Mouse (Mus musculus): Measurements from ENCODE around the gene Dnaja4. TPM values are rescaled to one million over a fixed set of nuclear protein-coding genes. Genes with fewer than 3 reads are reported as not detected.

Dnaja4 gene
- polyA plus RNA-seq, 1 experiment = not detected

DNA sequence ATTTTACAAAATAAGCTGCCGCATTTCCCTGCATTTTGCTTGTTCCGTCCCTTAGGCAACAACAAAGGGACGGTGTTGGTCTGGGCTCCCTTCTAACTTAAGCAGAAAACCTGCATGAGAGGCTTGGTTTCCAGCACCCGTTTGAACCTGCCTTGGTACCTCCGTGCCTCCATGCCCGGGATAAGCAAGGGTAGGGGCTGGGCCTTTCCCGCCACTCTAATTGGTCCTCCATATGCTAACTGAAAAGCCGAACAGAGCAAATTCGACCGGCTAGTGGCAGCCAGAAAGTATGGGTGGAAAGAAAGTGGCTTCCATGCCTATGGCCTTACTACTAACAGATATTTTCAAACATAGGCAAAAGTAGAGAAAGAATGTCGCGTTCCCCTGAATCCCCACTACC lies 65.4 kb downstream of the Dnaja4 start:
- 38% methylated on average over 12 of the region's 12 CpGs for WGBS

GRCm38 (mm10) chr9:54764561-54765217 lies 66.0 kb downstream of the Dnaja4 start, which contains the start of gene Crabp1:
Crabp1 (plus strand) TSS chr9:54764748.
- peaks cover 16% of the 10 kb centered on the region for H3K4me1 ChIP-seq (ENCODE audit: control insufficient read depth, insufficient read depth, low read length)
- WGBS = 2% methylated on average over 45 of the region's 45 CpGs
- no peak within 1 kb of the TSS for H3K27ac ChIP-seq (ENCODE audit: insufficient read depth, low read depth, low read length)
- H3K4me3 ChIP-seq (ENCODE audit: insufficient read depth, low read depth, low read length) = peak within 1 kb of the TSS; percentile 45
- TF ChIP-seq POLR2A (IDR thresholded peaks at IDR 0.05; ENCODE audit: insufficient read depth, low read depth, low read length) = no peak
- no peak for TF ChIP-seq CTCF (IDR thresholded peaks at IDR 0.05; ENCODE audit: insufficient read depth, low read depth, low read length)

More for the DNA sequence above, 65.4 kb downstream of the Dnaja4 start:
- Histone ChIP-seq H3K27ac (ENCODE audit: insufficient read depth, low read depth, low read length) (no peak overlapping the region), H3K4me3 (ENCODE audit: insufficient read depth, low read depth, low read length) (no peak overlapping the region), H3K4me1 (ENCODE audit: control insufficient read depth, insufficient read depth, low read length) (peaks cover 16% of the 10 kb centered on the region)
- TF ChIP-seq CTCF (IDR thresholded peaks at IDR 0.05; ENCODE audit: insufficient read depth, low read depth, low read length) = no peak

DNA sequence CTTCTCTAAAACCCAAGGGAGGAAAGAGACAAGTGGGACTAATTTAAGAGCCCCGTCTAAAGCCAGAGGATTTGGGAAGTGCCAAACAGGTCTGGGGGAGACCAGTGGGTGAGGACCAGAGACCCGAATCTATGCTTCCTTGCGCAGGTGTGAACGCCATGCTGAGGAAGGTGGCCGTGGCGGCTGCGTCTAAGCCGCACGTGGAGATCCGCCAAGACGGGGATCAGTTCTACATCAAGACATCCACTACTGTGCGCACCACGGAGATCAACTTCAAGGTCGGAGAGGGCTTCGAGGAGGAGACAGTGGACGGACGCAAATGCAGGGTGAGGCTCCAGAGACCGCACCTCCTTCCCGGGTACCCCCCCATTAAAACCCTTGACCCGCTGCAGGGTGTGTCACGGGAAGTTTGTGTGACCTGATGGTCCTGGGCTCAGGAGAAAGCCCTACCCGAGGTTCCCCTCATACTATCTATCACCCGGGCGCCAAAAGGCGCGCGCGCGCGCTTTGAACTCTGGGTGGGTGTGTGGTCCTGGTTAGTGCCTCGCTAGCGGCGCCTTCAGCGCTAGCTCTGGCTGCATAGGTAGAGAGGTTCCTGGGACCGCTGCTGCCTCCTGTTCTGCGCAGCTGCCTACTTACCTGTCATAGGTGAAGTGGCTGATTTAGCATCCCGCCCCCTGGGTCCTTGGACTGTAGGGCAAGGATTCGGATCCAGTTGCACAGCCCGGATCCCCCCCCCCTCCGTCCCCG lies 66.8 kb downstream of the Dnaja4 start:
- WGBS = under 1% methylated on average over 41 of the region's 41 CpGs
- Histone ChIP-seq H3K27ac (ENCODE audit: insufficient read depth, low read depth, low read length) (no peak overlapping the region), H3K4me3 (ENCODE audit: insufficient read depth, low read depth, low read length) (peak overlapping the region; percentile 36), H3K4me1 (ENCODE audit: control insufficient read depth, insufficient read depth, low read length) (peaks cover 20% of the 10 kb centered on the region)
- TF ChIP-seq POLR2A (IDR thresholded peaks at IDR 0.05; ENCODE audit: insufficient read depth, low read depth, low read length) = no peak
- TF ChIP-seq CTCF (IDR thresholded peaks at IDR 0.05; ENCODE audit: insufficient read depth, low read depth, low read length) = no peak

Other genes with a start within 250 kb of the Dnaja4 start
- not detected in 2 replicates for gene Dmxl2, start 197.2 kb upstream of the Dnaja4 start, polyA plus RNA-seq (2012; ENCODE audit: insufficient read depth, insufficient read length, low replicate concordance, missing spikeins)
- not detected in 2 replicates for gene Sh2d7, start 159.9 kb upstream of the Dnaja4 start, polyA plus RNA-seq (2012; ENCODE audit: insufficient read depth, insufficient read length, low replicate concordance, missing spikeins)
- not detected in 2 replicates for gene Cib2, start 138.7 kb upstream of the Dnaja4 start, polyA plus RNA-seq (2012; ENCODE audit: insufficient read depth, insufficient read length, low replicate concordance, missing spikeins)
- gene Idh3a, start 112.5 kb upstream of the Dnaja4 start, polyA plus RNA-seq (2012; ENCODE audit: insufficient read depth, insufficient read length, low replicate concordance, missing spikeins) = not detected in 2 replicates
- gene Acsbg1, start 37.0 kb upstream of the Dnaja4 start, polyA plus RNA-seq (2012; ENCODE audit: insufficient read depth, insufficient read length, low replicate concordance, missing spikeins) = 141 TPM in 1 of 2 replicates, not detected in the other
- not detected in 2 replicates for gene Wdr61, start 35.6 kb downstream of the Dnaja4 start, polyA plus RNA-seq (2012; ENCODE audit: insufficient read depth, insufficient read length, low replicate concordance, missing spikeins)
- not detected in 2 replicates for gene Crabp1, start 65.9 kb downstream of the Dnaja4 start, polyA plus RNA-seq (2012; ENCODE audit: insufficient read depth, insufficient read length, low replicate concordance, missing spikeins)
- not detected in 2 replicates for gene Ireb2, start 164.9 kb downstream of the Dnaja4 start, polyA plus RNA-seq (2012; ENCODE audit: insufficient read depth, insufficient read length, low replicate concordance, missing spikeins)
- not detected in 2 replicates for gene Hykk, start 218.4 kb downstream of the Dnaja4 start, polyA plus RNA-seq (2012; ENCODE audit: insufficient read depth, insufficient read length, low replicate concordance, missing spikeins)